Mouse (Mus musculus): ENCODE data around the gene Map4k4. TPM values are rescaled to one million over a fixed set of nuclear protein-coding genes. Genes with fewer than 3 reads are reported as not detected.

The Map4k4 gene
- total RNA-seq, 2 experiments from 2014 or later, result 238 to 240 TPM

DNA sequence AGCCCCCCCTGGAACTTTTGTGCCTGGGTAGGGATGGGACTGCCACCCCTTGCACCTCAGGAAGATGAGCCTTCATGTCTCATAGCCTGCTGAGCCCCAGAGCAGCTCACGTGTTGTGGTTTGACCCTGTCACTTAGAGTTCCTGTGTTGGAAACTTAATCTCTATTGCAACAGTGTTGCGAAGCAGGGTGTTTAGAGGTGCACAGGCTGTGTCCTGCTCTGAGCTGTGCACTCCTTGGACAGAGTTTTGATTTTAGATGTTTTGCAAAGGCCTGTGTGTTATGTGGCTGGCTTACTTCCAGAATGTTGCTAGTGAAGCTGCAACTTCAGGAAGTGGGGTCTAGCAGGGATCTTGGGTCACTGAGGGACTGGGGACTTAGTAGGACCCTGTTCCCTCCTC is 4.1 kb upstream of the Map4k4 start:
- no peak for DNase-seq (ENCODE audit: low spot score in 2 of 2)

DNA sequence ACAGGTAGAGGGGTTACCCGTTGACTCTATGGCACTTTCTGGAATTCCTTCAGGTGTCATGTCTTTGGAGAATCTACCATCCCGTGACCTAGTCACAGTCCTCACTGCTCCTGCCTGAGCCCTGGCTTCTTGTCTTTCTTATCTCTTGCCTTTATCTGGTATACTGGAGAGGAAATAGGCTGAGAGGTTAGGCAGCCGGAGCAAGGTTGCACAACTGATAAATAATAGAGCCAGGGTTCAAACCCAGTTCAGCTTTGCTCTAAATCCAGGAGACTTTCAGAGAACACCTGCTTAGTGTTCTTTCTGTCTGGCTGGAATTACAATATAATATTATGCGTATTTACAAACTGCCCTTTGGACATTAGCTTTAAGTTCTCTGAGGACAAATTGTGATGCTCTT is 2.0 kb upstream of the Map4k4 start:
- no peak for DNase-seq (ENCODE audit: low spot score in 2 of 2)

DNA sequence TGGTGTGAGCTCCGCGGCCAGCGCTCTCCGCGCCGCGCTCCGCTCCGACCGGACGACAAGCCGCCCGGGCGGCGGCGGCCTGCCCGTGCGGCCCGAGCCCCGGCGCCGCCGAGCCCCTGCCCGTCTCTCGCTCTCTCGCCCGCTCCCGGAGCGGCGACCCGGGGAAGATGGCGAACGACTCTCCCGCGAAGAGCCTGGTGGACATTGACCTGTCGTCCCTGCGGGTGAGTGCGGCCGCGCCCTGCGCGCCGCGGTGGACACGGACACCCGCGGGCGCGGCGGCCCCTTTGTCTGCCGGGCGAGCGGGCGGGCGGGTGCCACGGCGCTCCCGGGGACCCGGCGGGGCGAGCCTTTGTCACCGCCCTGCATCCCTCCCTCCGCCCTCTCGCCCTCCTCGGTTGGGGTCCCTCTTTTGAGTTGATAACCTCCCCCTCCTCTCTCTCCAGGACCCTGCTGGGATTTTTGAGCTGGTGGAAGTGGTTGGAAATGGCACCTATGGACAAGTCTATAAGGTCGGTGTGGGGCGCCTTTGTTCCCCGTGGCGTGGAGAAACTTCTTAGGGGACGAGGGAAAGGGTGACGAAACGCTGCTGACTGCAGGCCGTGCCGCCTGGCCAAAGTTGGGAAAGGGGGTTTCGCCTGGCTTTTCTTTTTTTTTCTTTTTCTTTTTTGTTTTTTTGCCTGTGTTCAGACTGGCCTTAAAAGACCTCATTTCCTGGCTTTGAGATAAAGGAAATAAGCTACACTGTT is 524 bp downstream of the Map4k4 start:
- DNase-seq (ENCODE audit: low spot score in 2 of 2), result peak; percentile 62 to 69

DNA sequence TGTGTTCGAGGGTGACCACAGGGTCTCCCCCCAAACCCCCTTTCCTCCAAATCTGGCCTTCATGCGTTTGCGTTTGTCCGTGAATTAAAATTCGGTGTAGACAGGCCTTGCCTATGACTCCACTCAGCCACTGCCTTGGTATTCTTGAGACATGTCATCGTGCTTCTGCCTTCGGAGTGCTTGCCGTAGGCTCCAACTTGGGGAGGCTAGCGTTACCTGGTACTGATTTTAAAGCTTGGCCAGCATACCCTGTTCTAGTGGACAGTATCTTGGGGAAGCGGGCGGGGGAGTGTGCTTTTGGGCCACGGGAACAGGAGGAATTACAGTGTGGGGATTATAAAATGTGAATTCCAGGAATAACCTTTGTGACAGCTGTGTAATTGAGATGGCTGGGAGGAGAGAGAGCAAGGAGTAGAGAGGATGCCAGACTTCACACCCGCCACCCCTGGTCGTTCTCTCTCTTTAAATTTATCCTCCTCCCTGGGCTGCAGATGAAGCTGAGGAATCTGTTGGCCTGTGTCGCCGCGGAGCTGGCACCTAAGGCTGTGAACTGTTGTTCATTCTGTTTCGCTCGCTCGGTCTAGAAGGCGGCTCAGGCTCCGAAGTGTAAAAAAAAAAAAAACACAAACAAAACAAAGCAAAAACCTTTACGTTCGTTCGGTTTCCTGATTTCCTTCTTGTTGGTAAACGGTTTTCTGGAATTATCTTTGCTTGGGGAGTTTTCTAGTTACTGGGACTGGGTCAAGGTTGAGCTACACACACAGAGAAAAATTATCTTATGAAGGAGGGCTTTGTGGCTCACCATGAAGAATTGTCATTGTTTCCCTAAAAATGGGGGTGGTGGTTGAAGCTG is 1.4 kb downstream of the Map4k4 start:
- peak; percentile 36 to 59 for DNase-seq (ENCODE audit: low spot score in 2 of 2)

DNA sequence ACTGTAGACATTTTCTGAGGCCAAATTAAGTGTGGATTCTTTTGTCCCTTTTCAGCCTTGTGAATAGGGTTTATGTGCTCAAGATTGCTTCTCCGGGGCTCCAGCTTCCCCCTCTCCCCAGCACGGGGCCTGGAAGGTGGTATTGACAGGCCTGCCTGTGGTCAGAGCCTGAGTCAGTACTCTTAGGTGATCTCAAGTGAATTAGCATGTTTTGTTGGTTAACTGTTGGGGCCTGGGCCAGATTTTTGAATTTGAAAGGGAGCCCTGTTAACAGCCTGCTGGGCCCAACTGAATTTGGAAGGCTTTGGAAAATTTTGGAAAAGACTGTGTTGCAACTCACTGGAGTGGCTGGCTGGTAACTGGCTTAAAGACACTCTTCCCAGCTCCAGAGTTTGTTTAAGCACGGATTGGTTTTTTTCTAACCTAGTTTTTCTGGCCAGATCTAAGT is 2.0 kb downstream of the Map4k4 start:
- peak; percentile 60 to 71 for DNase-seq (ENCODE audit: low spot score in 2 of 2)

DNA sequence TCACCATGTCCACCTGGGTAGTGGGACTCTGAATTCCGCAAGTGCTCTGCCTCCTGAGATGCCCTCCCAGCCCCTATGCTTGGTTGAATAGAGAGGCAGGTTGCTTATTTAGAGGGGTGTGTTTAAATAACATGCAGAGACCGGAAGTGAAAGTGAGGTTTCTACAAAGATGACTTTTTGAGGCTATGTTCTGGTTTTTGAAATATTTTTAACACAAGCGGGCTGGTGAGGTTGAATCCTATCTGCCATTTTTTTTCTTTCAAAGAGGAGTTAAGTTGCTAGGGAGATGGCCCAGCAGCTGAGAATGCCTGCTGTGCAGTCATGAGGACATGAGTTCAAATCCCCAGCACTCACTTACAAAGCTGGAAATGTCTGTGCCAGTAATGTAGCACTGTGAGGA is 4.0 kb downstream of the Map4k4 start:
- DNase-seq (ENCODE audit: low spot score in 2 of 2), result no peak

DNA sequence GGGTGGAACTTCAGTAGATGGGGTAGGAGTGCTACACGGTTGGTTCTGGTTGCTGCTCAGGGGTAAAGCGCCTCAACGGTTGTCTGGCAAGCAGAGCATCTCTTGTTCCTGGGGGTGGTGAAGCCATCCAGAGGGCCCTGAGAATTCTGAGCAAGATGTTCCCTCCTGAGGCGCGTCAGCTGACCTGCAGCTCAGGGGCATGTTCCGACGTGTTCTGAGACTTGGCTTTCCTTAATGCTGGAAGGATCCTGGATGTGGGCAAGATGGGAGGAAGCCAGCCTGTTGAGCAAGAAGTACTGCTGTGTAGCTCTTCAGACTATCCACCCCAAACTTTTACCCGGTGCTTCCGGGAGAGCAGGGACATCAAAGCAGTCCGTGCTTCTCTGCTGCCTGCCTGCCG is 6.2 kb downstream of the Map4k4 start:
- DNase-seq (ENCODE audit: low spot score in 2 of 2), result no peak

DNA sequence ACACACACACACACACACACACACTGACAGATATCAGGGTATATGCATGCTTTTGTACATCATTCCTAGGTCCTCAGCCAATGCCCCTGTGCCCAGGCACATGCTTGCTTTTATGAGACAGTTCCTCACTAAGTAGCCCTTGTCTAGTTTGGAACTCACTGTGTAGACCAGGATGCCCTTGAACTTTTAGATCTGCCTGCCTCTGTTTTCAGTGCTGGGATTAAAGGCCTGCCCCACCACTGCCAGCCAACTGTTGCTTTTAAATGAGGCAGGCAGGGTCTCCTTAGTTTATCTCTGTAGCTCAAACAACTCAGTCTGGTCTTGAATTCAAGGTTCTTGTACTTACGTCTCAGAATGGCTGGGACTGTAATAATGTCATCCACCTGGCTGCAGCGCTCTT is 8.3 kb downstream of the Map4k4 start:
- DNase-seq (ENCODE audit: low spot score in 2 of 2), result no peak

DNA sequence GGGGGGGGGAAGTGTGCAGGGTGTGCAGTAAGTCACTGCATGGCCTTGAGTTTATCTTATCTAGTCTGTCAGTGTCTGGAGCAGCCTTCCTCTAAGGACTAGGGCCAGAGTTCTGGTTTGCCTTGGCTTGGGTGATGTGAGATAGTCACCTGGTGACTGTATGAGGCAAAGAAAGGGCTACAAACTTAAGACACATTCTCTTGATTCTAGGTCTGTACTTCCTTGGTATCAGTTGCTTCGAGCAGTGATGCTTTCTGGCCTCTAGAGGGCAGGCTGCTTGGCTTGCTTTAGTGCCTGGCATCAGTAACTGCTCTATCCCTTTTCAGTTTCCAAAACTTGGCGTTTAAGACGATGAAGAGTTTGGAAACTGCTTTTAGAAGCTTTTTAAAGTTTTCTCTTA is 10.7 kb downstream of the Map4k4 start:
- peak in 1 of 2 experiments; percentile 61 for DNase-seq (ENCODE audit: low spot score in 2 of 2)

DNA sequence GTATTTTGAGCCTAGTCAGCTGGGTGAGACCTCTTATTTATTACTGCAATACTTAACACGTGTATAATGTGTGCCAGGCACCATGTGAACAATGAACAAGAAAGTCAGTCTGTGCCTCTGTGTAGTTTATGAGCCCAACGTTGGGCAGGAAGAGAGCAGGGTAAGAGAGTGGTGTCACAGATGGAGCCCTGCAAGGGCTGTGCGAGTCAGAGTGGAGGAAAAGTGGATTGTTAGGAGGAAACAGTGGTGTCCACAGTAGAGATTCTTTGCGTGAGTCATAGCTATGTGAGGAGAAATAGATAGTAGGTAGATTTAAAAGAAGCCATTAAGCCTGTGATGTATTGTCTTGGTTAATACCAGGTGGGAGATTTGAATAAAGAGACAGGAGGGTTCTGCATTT is 12.5 kb downstream of the Map4k4 start:
- no peak for DNase-seq (ENCODE audit: low spot score in 2 of 2)

DNA sequence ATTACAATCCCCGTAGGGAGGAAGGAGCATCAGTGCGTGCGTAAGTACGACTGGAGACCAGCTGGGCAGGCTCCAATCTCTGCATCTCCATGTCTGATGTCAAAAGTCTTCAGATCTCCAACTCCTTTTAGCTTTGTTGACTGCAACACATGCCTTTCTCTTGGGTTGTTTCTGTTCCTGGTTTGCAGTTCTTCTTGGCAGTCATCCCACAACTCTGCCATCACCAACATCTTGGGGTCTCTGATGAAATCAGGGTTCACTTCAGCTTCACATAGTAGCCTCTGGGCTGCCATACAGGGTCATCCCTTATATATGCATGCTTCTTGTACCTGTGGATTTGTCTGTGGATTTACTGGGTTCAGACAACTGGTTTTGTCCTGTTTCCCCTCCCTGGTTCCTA is 15.4 kb downstream of the Map4k4 start:
- DNase-seq (ENCODE audit: low spot score in 2 of 2), result no peak

DNA sequence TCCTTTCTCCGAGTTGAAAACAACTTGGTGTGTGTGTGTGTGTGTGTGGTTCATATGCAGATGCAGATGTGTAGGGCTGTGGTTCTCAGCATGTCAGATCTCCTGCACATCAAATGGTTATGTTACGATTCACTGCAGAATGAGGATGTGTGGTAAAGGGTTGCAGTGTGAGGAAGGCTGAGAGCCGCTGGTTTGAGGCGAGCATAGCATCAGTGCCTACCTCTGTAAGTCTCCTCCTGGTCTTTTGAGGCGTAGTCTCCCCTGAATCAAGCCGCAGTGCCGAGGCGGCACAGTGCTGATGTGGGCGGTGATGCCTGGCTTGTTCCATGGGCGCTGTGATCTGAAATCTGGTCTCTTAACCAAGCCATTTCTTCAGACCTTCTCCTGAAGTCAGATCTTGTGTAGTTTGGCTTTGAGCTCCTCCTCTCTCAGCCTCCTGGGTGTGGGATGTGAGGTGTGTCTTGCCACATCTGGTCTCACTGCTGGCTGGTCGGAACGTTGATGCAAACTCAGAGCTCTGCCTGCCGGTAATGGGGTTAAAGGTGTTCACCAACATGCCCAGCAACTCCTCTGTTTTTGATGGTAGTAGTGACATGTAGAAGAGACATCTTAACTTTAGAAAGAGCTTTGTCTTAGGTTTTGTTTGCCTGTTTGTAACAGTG is 17.3 kb downstream of the Map4k4 start:
- DNase-seq (ENCODE audit: low spot score in 2 of 2), result no peak

DNA sequence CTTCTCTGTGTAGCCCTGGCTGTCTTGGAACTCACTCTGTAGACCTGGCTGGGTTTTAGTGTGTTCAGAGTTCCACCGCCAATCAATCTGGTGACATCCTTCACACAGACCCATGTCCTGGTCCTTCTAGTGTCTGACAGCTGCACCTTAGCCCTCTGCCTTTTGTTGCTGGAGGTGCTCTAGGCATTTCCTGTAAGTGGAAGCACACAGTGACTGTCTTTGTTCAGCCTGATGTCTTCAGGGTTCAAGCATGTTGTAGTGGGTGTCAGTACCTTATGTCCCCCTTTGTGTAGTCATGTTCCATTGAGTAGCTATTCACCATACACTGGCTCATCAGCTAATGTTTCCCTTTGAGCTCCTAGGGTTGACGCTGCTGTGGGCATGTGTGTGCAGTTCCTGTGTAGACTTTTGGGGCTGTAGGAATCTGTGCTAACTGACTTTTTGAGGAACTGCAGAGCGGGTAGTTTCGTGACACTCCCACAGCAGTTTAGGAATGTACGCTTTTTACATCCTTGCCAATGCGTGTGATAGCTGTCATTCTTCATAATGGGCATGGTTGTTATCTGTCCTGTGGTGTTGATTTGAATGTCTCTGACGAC is 17.9 kb downstream of the Map4k4 start:
- DNase-seq (ENCODE audit: low spot score in 2 of 2), result no peak

DNA sequence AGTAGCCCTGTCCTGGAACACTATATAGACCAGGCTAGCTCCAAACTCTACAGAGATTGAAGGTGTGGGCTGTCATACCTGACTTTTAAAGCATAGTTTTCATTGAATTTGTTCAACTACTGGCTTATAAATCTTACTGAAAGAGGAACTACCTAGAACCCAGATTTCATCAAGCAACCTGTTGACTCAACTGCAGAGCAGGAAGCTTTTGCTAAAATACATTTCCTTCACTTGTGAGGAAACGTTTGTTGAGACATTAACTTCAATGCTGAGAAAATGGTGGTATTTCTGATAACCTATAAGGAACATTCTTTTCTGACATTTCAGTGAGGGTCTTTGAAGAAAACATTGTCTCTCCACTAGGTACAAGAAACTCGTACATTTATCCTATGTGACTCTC is 19.9 kb downstream of the Map4k4 start:
- no peak for DNase-seq (ENCODE audit: low spot score in 2 of 2)

DNA sequence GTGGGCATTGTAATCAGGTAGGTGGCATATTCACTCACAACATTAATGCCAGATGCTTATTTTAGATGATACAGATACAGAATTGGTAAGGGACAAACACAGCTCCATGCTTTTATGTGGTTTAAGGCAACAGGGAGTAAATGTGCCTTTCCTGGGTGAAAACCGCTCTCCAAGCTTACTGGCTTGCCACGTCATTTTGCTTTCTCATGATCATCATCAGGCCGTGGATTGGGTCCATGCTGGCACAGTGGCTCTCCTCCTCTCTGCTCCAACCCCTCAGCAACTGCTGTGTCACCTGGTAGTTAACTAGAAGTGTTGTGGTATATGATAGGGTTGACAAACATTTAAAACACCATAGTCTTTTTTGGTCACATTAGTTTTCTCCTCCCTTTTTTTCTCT is 21.3 kb downstream of the Map4k4 start:
- no peak for DNase-seq (ENCODE audit: low spot score in 2 of 2)

DNA sequence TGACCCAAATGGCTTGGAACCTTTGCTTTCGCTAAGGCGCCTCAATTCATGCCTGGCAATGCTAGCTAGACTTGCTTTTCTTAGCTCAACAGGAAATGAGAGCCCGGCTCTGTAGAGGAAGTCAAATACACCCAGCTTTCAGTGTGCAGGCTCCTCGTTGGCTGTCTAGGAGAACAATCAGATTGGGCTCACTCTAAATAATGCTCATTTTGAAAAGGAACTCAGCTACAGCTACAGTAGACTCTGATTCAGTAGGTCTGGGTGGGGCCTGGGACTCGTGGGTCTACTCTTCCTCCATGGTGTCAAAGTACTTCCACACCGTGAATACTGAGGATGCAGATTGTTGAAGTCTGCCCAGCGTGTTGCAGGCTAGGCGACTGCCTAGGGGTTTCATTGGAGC is 22.0 kb downstream of the Map4k4 start:
- no peak for DNase-seq (ENCODE audit: low spot score in 2 of 2)

DNA sequence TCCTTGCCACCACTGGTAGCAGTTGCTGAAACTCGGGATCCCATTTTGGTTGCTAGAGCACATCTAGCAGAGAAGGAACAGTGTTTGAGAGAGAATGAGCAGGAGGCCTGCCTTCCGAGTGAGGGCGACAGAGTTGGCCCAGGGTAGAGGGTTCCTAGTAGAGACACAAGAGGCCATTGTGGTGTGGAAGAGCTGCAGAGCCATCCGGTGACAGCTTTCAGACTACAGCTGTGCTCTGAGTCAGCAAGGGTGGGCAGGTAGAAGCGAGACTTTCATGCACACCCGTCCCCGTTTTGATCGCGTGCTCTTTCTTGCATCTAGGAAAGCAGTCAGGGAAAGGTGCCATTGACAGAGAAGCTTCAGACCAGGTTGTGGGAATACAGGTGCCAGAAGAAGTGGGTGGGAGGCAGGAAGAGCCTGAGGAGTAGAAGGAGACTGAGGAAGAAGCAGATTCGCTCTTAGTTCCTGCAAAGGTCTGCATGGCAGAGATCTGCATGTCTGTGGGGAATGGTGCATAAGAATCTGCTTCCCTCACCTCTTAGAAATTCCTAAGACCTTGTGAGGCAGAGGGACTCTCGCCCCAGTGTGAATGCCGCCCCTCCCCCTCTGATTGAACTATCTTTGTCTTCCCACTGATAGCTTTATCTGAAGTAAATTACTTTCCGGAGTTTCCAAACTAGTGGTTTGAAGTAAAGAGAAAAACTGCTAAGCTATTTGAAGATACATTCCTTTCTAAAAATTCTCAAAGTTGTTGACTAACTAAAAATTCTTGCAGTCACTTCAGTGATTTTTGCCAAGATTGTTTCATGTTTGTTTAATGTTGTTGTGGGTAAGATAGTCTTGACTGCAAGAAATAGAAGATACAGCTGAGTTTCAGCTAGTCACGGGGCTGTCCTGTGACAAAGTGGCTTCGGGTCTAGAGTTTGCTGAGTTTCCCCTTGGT is 23.0 kb downstream of the Map4k4 start:
- DNase-seq (ENCODE audit: low spot score in 2 of 2), result no peak

DNA sequence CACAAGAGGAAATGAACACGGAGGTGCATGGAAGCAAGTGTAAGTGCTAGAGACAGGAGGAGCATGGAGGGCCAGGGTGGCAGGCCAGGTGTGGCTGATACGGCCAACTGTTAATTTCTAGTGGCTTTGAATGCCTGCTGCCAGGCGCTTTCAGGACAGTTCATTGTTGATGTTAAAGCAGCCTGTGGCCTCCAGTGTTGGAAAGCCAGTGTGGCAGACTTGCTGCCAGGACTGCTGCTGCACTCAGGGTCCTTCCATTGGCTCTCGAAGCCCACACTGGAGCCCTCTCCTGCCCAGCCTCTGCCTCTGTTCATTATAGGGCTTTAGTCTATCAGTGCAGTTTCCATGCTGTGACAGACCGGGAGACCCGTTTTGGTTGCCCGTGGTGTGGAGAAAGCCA is 30.3 kb downstream of the Map4k4 start:
- DNase-seq (ENCODE audit: low spot score in 2 of 2), result no peak

DNA sequence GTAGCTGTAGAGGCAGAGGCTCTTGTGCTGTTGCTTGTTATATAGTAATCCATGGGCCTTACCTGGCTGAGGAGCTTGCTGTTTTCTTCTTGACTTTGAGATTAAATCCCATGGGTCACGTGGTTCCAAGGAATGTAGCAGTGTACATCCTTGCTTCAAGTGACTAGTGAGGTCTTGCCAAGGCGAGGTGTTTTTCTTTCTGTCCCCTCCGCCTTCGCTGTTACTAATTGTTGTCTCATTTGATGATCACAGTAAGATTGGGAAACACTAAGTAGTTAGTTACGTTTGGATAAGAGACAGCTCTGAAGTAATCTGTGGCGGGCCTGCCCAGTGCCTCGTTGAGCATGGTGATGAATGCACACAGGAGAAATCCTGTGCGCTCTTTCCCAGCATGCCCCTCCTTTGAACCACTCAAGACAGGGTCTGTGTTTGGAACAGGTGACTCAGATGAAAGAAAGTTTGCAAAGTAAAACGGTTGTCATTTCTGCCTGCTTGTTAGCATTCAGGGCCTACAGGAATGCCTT is 31.6 kb downstream of the Map4k4 start:
- no peak for DNase-seq (ENCODE audit: low spot score in 2 of 2)

DNA sequence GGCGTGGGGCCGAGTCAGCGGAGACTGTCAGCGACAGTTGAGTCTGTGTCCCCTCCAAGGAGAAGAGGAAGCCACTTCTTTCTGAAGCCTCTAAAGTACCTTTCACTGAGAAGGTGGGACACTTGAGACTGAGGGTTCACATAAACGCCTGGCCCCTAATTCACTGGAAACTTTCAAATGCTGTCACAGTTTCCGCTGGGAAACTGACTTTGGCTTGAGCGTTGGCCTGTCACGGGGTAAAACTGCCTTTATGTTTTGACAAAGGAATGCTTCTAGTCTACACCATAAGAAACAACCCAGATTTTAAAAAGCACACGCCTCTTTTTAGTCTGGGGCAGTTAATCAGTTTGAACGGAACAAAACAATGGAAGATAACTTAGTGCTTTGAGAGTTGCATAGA is 32.2 kb downstream of the Map4k4 start:
- no peak for DNase-seq (ENCODE audit: low spot score in 2 of 2)
